Mouse (Mus musculus) neural tube, embryonic 11.5 days (tissue): ENCODE measurements around the gene Klhl26. TPM values are rescaled to one million over a fixed set of nuclear protein-coding genes. Genes with fewer than 3 reads are reported as not detected.

ENCODE experiments used
- ATAC-seq: fragments of 200-750 bp; cut with Nextera tagmentation; 2 replicates; pipeline ENCODE4 v1.8.0; 2017; ENCODE audit warnings: moderate number of reproducible peaks, mild to moderate bottlenecking, moderate TSS enrichment, moderate library complexity; ENCODE audit not compliant: insufficient read depth, low FRiP score, low TSS enrichment
- DNase-seq: peaks from one replicate; pipeline ENCODE4 v3.0.0-alpha.2; 2015; ENCODE audit warnings: low spot score
- H3K27ac ChIP-seq: fragments of 300-500 bp; sonication (generic); 2 replicates; pipeline ENCODE4 v1.5.1; 2014; ENCODE audit warnings: low read depth, mild to moderate bottlenecking, low read length
- H3K27me3 ChIP-seq: fragments of 300-500 bp; sonication (generic); 2 replicates; pipeline ENCODE4 v1.6.1; 2014; ENCODE audit warnings: mild to moderate bottlenecking, low read length, mixed read lengths; ENCODE audit not compliant: control insufficient read depth, insufficient read depth
- H3K36me3 ChIP-seq: fragments of 300-500 bp; sonication (generic); 2 replicates; pipeline ENCODE4 v1.6.1; 2014; ENCODE audit warnings: mild to moderate bottlenecking, low read length, moderate library complexity, mixed read lengths; ENCODE audit not compliant: control insufficient read depth, insufficient read depth
- H3K4me1 ChIP-seq: fragments of 300-500 bp; sonication (generic); 2 replicates; pipeline ENCODE4 v1.6.1; 2014; ENCODE audit warnings: low read length, mixed read lengths; ENCODE audit not compliant: control insufficient read depth, insufficient read depth
- H3K4me2 ChIP-seq: fragments of 300-500 bp; sonication (generic); 2 replicates; pipeline ENCODE4 v1.6.1; 2014; ENCODE audit warnings: low read depth, mild to moderate bottlenecking, moderate library complexity
- H3K4me3 ChIP-seq: fragments of 300-500 bp; sonication (generic); 2 replicates; pipeline ENCODE4 v1.5.1; 2014; ENCODE audit warnings: low read depth, low read length
- H3K9ac ChIP-seq: fragments of 300-500 bp; sonication (generic); 2 replicates; pipeline ENCODE4 v1.6.1; 2014; ENCODE audit warnings: mild to moderate bottlenecking, low read length
- H3K9me3 ChIP-seq: fragments of 300-500 bp; sonication (generic); 2 replicates; pipeline ENCODE4 v1.6.1; 2016; ENCODE audit warnings: low read length; ENCODE audit not compliant: control insufficient read depth
- WGBS: fragments of 180-500 bp; shearing (Covaris S2); extraction: QIAGEN DNeasy Blood & Tissue Kit; methylation state at CpG from one replicate; pipeline ENCODE4 v1.1.7; 2014; 5-methylcytosine and 5-hydroxymethylcytosine counted together
- polyA plus RNA-seq: library from polyadenylated mRNA; unstranded; fragments of >200 nt; fragmentation: Nextera tagmentation; extraction: Ambion mirVana; gene quantifications from 2 replicates; pipeline ENCODE4 v1.2.1, GENCODE M21; 2014

Gene Klhl26
- polyA plus RNA-seq, 1 experiment from 2014 or later = 17.0 TPM

GRCm38 (mm10) chr8:70417914-70418313 lies 58.9 kb downstream of the Klhl26 start:
- Histone ChIP-seq H3K4me3 (no peak overlapping the region), H3K36me3 (no peaks in the 10 kb centered on the region), H3K9me3 (no peaks in the 10 kb centered on the region), H3K4me1 (peaks cover 5% of the 10 kb centered on the region), H3K27ac (no peak overlapping the region), H3K9ac (no peak overlapping the region; the same call in 1 of the 2 replicates), H3K4me2 (no peak overlapping the region), H3K27me3 (no peaks in the 10 kb centered on the region)
- no peak for DNase-seq
- no peak for ATAC-seq
- 62% methylated on average over 10 of the region's 10 CpGs for WGBS

- Histone ChIP-seq H3K9me3 (no peaks in the 10 kb centered on the region), H3K27me3 (no peaks in the 10 kb centered on the region), H3K4me3 (no peak overlapping the region), H3K9ac (no peak overlapping the region), H3K4me2 (no peak overlapping the region), H3K36me3 (no peaks in the 10 kb centered on the region), H3K4me1 (peaks cover 5% of the 10 kb centered on the region), H3K27ac (no peak overlapping the region)
- ATAC-seq = no peak
- DNase-seq = no peak
- WGBS = 43% methylated on average over 6 of the region's 6 CpGs
Measured at GRCm38 (mm10) chr8:70416941-70417340, 59.8 kb downstream of the Klhl26 start.

- no peak for DNase-seq
- Histone ChIP-seq H3K27me3 (no peaks in the 10 kb centered on the region), H3K9me3 (no peaks in the 10 kb centered on the region), H3K4me3 (no peak overlapping the region), H3K4me1 (peaks cover 5% of the 10 kb centered on the region), H3K27ac (0 out of 2 replicates have a peak overlapping the region, but pooled peaks have one; percentile 20), H3K9ac (no peak overlapping the region; the same call in 1 of the 2 replicates), H3K36me3 (no peaks in the 10 kb centered on the region), H3K4me2 (no peak overlapping the region)
- 67% methylated on average over 8 of the region's 8 CpGs for WGBS
- 0 out of 2 replicates have a peak, but pooled peaks have one; percentile 27 for ATAC-seq
Measured at GRCm38 (mm10) chr8:70415540-70416451, 61.0 kb downstream of the Klhl26 start.

DNA sequence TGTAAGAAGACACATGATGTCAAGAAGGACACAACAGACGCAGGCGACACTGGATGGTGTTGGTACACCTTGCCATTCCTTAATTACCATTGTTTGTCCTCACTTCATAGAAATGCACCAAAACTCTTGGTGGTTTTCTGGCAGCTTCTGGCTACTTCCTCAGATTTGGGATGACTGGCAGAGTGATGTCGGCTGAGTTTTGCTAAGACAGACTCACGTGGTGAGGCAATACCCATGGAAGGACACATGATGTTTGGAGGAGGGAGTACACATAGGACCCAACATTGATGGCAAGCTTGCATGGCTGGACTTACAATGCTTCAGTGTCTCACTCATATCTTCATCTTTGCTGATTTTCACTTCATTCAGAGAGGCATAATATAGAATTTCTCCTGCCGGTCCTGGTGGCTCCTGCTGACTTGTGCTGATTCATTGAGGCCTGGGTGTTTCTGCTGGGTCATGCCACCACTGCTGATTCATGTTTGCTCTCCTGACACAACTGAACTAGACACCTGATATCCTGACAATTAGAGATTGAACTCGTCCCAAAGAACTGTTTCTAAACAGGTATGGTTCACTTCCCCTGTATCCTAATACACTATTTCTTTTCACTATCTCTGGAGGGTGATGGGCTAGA lies 62.3 kb downstream of the Klhl26 start:
- no peak for DNase-seq
- H3K9me3 ChIP-seq = no peaks in the 10 kb centered on the region
- H3K36me3 ChIP-seq = no peaks in the 10 kb centered on the region
- 92% methylated on average over 6 of the region's 6 CpGs for WGBS
- H3K27me3 ChIP-seq = no peaks in the 10 kb centered on the region
- no peak overlapping the region for H3K9ac ChIP-seq
- H3K4me1 ChIP-seq = peaks cover 5% of the 10 kb centered on the region
- ATAC-seq = no peak
- no peak overlapping the region for H3K4me2 ChIP-seq
- no peak overlapping the region for H3K27ac ChIP-seq
- H3K4me3 ChIP-seq = no peak overlapping the region

DNA sequence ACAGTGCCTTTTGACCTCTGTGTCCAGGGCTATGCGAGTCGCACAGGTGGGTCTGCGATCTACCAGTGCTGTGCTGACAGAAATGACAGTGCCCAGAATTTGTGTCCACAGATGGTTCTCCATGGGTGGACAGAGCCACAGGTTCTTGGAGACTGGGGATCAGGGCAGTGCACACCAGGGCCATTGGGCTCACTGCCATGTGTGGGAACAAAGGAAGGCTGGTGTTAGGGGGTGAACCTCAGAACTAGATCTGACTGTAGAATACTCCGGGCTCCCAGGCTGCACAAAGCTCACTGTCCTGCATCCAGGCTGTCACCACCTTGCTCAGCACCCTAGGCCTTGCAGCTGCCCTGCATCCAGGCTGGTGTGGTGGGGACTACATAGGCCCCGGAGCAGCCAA lies 66.5 kb downstream of the Klhl26 start:
- H3K9ac ChIP-seq = no peak overlapping the region
- 97% methylated on average over 5 of the region's 5 CpGs for WGBS

GRCm38 (mm10) chr8:70409455-70409871 lies 67.3 kb downstream of the Klhl26 start:
- Histone ChIP-seq H3K27ac (0 out of 2 replicates have a peak overlapping the region, but pooled peaks have one; percentile 20), H3K4me1 (peaks cover 7% of the 10 kb centered on the region; the same call in 1 of the 2 replicates), H3K9ac (no peak overlapping the region)

More for the DNA sequence above, 66.5 kb downstream of the Klhl26 start:
- no peak overlapping the region for H3K4me3 ChIP-seq
- no peak overlapping the region for H3K4me2 ChIP-seq
- no peaks in the 10 kb centered on the region for H3K9me3 ChIP-seq
- no peak for ATAC-seq
- DNase-seq = no peak
- H3K27ac ChIP-seq = no peak overlapping the region
- H3K27me3 ChIP-seq = no peaks in the 10 kb centered on the region
- H3K36me3 ChIP-seq = no peaks in the 10 kb centered on the region
- peaks cover 7% of the 10 kb centered on the region; the same call in 1 of the 2 replicates for H3K4me1 ChIP-seq

GRCm38 (mm10) chr8:70409019-70409418 lies 67.7 kb downstream of the Klhl26 start:
- no peak for DNase-seq
- H3K27me3 ChIP-seq = no peaks in the 10 kb centered on the region
- 0 out of 2 replicates have a peak overlapping the region, but pooled peaks have one; percentile 20 for H3K27ac ChIP-seq
- no peak overlapping the region for H3K4me2 ChIP-seq
- WGBS = 84% methylated on average over 10 of the region's 10 CpGs
- H3K9ac ChIP-seq = no peak overlapping the region
- H3K36me3 ChIP-seq = peaks cover 5% of the 10 kb centered on the region
- H3K4me3 ChIP-seq = no peak overlapping the region
- ATAC-seq = no peak
- no peaks in the 10 kb centered on the region for H3K9me3 ChIP-seq
- H3K4me1 ChIP-seq = peaks cover 7% of the 10 kb centered on the region; the same call in 1 of the 2 replicates

More at GRCm38 (mm10) chr8:70409455-70409871, 67.3 kb downstream of the Klhl26 start:
- Histone ChIP-seq H3K36me3 (peaks cover under 1% of the 10 kb centered on the region), H3K4me3 (no peak overlapping the region), H3K4me2 (no peak overlapping the region), H3K27me3 (no peaks in the 10 kb centered on the region), H3K9me3 (no peaks in the 10 kb centered on the region)
- DNase-seq = no peak
- 62% methylated on average over 9 of the region's 9 CpGs for WGBS
- no peak for ATAC-seq

GRCm38 (mm10) chr8:70408301-70408700 lies 68.5 kb downstream of the Klhl26 start:
- no peak for ATAC-seq
- Histone ChIP-seq H3K9me3 (no peaks in the 10 kb centered on the region), H3K27ac (no peak overlapping the region), H3K4me3 (no peak overlapping the region), H3K27me3 (no peaks in the 10 kb centered on the region), H3K36me3 (peaks cover 5% of the 10 kb centered on the region), H3K9ac (no peak overlapping the region), H3K4me1 (peaks cover 7% of the 10 kb centered on the region; the same call in 1 of the 2 replicates), H3K4me2 (no peak overlapping the region)
- WGBS = 58% methylated on average over 6 of the region's 6 CpGs
- peak; percentile 34 for DNase-seq
